Mouse (Mus musculus) heart, postnatal 10 days (tissue): ENCODE measurements around the gene Rgs10. TPM values are rescaled to one million over a fixed set of nuclear protein-coding genes. Genes with fewer than 3 reads are reported as not detected.

Source experiments
- DNase-seq, 2 experiments: peaks; one replicate each; pipeline ENCODE4 v3.0.0; 2021
- intact Hi-C: fragments of 180-260 bp; cut with DNase I; formaldehyde crosslinking; loops from one replicate; pipeline ENCODE4 v1.15.1; 2025
- total RNA-seq, 2 experiments: library from RNA; stranded (reverse); gene quantifications; 2 replicates each; pipeline ENCODE4 v1.2.3; 2021

Gene Rgs10
- 10 to 100 TPM; 10.7 to 10.9 TPM for total RNA-seq

DNA sequence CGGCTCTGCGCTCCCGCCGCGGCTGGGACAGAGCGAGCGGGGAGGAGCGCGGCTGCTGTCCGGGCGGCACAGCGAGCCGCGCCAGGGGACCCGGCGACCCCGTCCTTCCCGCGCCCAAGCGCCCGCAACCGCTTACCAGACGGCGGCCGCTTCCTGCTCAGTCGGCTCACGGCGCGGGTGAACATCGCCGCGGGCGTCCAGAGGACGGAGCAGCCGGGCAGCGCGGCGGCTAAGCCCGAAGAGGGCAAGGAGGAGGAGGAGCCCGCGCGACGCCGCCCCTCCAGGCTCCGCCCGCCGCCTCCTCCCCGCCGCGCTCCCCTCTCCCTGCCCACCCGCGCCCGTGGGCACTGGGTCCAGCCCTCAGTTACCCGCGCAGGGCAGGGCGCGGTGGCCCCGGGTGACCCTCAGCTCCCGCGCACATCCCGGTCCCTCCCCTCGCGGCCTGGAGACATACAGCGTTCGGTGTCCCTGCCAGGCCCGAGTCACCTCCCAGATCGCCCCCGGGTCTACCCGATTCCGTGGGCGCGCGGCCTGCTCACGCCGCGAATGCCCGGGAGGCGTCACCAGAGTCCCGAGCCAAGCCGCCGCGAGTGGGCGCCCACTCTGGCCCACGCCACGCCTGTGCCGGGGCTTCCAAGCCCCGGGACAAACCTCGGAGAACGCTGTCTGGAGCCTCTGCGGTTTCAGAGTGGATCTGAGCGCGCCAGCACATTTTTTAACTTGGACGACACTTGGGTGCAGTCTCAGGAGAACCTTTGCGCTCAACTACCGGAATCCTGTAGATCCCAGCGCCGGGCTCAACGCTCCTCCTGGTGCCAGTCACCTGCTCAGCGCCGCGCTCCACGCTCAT is at the start of gene Rgs10:
Gene Rgs10, minus strand, starts transcription at position 829 of the 850 bp plus-strand sequence.
- DNase-seq: peak; percentile 71 to 76
- intact Hi-C loops: no loop called here

DNA sequence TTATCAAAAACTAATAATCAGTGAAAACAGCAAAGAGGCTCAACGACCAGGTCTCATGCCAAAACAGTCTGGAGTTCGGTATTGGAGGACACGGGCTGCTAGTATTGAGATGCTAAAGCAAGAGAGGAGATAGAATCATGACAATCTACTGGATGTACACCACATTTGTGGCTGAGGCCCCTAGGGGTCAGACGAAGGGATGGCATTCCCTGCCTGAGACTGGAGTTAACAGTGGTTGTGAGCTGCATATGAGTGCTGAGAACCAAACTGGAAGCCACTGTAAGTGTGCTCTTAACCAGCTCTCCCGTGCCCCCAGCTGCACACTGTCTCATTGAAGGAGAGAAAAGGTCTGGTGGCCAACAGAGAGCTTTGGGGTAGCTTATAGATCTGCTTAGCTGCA is 43.8 kb upstream of the Rgs10 start:
- intact Hi-C loops: no loop called here
- DNase-seq: no peak

DNA sequence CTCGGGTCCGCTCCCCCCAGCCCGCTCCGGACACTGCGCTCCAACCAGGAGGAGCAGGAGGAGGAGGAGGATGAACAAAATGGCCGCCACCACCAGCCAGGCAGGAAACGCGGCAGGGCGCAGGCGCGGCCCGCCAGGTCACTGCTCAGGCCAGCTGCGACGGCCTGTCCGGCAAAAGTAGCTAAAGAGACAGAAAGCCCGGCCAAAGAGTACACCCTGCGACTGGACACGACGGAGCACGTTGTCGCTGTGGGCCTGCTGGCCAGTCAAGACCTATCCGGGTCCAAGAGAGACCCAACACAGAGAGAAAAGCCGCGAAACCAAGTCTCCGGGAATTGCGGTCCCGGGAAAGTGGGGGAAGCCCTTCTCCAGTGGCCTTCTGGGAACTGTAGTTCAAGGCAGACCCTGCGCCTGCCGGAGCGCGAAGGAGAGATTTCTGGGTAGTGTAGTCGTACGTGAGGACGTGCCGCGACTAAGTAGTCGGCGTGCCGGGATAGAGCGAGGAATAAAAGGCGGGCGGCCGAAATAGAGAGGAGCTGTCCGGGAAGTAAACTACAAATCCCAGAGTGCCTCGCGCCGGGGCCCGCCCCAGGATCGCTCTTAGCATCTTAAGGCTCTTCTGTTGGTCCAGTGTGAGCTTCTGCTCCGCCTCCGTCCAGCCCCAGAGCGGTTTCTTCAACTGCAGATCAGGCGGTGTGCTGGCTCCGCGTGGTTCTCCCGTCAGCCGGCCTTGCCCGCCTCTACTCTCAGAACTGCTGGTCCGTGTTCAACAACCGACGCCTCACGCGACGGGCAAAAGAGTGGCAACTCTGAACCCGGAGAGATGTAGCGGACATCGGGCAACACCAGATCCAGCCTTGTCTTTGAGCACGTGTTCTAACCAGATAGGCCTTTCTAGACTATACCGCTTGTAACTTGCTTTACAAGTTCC is 43.0 kb upstream of the Rgs10 start, which contains the start of gene Tial1:
Gene Tial1, minus strand, starts transcription at position 433 of the 931 bp plus-strand sequence.
- intact Hi-C loops: no loop called here
- peak; percentile 98 to 99 for DNase-seq

DNA sequence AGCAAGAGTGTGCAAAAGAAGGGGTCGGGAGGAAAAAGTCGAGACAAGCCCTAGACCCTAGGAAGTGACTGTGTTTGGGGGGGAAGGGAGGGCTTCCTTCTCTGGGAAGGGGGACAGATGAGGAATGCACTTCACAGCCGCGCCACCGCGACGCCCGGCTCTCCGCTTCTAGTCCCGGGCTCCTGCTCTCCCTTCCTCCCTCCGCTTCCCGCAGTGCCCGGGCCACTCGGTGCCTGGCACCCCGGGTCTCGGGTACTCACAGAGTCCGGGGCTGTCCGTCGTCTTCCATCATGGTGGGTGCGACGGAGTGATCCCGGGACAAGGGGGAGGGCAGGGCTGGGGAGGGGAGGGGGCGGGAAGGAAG is 42.3 kb upstream of the Rgs10 start:
- no peak for DNase-seq
- intact Hi-C loops: no loop called here

DNA sequence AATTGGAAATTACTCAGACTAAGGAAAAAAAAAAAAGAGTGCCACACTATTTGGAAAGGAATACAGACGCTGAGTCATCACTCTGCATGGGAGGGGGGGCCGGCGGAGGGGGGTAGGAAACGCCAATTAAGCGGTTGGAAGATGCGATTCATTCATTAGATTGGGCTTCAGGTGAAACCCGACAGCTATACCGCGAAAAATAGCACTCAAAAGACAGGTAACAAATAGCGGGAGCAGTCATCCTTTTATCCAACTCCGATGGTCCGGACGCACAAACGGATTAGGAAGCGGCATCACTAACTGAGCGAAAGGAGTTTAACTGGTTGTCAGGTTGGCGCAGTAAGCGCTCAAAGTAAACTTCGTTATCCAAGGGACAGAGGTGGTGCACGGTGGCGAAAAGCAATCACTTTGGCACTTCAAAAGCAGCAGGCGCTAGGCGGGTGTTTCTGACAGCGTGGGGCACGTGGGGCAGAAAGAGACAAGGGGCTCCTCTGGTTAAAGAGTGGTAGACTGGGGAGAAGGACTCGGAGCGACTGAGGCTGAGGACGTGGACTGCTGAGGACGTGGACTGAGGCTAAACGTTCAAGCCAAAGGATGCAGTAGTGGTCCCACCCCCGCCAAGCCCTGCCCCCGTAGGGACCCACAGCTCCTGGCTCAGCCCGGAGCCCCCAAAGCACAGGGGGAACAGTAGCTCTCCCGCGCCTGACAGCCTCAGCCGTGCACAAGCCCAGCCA is 41.7 kb upstream of the Rgs10 start:
- peak in 1 of 2 experiments; percentile 57 for DNase-seq
- intact Hi-C loops: no loop called here

DNA sequence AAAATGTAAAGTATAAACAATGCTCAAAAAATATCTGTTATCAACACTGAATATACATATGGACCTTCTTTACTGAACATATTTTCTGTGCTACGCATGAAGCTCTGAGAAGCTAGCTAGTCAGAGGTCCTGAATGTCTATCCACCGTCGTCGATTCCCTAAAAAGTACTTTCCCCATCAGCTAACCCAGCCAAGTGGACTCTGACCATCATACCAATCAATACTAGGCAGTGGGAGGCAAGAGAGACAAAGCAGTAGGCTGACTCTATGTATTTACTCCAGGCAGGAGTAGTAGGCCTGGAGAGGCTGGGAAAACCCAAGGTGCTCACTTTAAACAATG is 41.2 kb upstream of the Rgs10 start:
- DNase-seq: no peak
- intact Hi-C loops: loop anchor here (5.0 kb wide), 2 partner anchors 87 to 222 kb away; partner anchors contain the start of genes 9130023H24Rik and Armc5

DNA sequence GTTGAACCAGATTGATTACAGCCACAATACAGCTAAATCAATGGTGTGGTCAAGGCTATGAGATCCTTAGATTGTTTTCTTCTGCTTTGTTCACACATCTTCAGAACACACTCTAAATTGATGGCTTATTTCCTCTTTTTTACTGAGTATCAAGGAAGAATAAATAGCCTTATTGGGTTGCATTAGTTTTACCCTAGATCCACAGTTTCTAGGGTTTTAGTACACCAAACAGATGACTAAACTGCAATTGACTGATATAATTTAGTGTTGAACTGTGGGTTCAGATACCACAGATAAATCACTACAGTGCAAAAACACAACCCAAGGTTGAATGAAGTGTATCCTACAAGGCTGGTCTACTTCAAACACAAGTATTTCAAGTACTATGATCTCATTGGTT is 39.5 kb upstream of the Rgs10 start:
- intact Hi-C loops: loop anchor here (5.0 kb wide), 2 partner anchors 86 to 221 kb away; partner anchors contain the start of genes 9130023H24Rik and Armc5
- DNase-seq: no peak

DNA sequence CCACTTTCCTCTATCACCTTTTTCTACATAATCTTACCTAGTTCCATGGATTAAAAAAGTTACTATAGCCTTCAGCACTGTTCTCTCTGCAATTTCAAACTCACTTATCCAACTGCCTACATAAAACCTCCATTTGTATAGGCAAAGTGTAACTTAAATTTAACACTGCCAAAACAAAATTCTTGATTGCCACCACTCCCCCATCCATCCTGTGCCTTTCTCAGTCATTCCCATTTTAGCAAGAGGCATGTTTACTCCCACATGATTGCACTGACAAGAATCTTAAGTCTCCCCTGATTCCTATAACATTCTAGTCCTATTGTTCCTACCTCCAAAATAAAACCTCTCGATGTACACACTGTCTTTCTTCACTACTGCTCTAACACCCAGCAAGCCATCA is 34.2 kb upstream of the Rgs10 start:
- intact Hi-C loops: no loop called here
- no peak for DNase-seq

DNA sequence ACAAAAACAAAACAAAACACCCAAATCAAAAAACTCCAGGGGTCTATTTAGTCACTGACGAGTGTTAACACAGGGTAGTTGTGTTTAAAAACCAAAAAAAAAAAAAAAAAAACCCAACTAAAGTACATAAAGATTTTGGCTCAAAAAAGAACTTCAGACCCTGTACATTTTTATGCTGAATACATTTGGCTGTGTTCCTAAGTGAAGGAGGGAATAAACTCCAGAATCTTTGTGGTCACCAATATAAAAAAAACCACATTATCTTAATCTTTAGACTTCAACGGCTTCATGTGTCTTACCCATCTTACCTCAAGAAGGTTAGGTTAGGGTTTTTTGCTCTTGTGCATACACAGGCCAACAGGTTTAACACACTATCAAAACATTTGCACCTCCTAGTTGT is 22.0 kb upstream of the Rgs10 start:
- no peak for DNase-seq
- intact Hi-C loops: no loop called here

DNA sequence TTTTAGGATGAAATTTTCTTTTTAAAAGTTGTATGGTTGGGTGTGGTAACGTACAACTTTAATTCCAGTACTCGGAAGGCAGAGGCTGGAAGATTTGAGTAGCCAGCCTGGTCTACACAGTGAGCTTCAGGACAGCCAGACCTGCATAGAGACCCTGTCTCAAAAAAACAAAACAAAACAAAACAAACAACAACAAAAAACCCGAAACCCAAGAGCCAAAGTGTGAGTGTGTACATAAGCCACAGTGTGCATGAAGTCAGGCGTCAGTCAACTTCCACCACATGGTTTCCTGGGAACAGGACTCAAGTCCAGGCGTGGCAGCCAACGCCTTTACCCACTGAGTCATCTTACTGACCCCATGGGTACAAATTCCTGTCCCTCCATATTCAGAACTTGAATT is 20.7 kb upstream of the Rgs10 start:
- intact Hi-C loops: no loop called here
- no peak for DNase-seq

DNA sequence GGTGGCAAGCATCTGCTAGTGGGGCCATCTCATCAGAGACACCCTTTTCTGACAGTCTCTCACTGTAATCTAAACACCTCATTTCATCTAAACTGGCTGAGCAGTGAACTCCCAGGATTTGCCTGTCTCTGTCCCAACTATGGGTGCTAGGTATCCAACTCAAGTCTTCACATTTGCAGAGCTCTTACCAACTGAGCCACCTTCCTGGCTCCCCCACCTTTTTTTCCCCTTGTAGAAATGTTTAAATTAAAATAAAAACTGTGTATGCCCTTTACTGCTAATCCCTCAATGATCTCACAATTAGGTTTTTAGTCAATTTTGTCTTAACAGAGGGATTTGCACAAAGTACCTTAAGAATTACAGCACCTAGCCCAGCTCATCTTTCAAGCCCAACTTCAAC is 19.6 kb upstream of the Rgs10 start:
- no peak for DNase-seq
- intact Hi-C loops: no loop called here

DNA sequence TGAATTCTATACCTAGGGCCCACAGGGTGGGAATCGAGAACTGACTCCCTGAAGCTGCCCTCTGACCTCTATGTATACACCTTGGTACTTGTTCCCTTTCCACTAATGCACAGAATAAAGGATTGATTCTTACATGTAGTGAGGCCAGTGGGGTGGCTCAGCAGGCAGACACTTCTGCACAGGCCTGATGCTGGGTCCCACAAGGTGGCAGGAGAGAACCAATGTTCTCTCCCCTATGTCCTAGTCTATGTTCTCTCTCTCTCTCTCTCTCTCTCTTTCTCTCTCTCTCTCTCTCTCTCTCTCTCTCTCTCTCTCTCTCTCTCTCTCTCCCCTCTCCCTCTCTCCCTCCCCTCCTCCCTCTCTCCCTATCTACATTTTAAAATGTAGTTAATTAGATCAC is 14.7 kb upstream of the Rgs10 start:
- intact Hi-C loops: no loop called here
- DNase-seq: peak in 1 of 2 experiments; percentile 20

DNA sequence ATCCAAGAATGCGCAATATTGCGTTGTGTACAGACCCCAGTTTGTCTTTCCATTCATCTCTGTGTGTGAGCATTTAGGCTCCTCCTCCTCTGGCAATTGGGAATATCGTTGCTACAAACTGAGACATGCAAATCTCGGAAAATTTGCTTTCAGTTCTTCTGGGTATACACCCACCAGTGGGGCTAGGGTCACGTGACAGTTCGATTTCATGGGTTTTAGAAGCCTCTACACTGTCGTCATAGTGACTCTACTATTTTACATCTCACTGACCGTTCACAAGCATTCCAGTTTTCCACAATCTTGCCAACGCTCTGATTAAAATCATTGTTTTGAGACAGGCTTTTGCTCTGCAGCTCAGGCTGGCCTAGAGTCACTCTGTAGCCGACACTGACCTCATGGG is 14.0 kb upstream of the Rgs10 start:
- no peak for DNase-seq
- intact Hi-C loops: no loop called here

DNA sequence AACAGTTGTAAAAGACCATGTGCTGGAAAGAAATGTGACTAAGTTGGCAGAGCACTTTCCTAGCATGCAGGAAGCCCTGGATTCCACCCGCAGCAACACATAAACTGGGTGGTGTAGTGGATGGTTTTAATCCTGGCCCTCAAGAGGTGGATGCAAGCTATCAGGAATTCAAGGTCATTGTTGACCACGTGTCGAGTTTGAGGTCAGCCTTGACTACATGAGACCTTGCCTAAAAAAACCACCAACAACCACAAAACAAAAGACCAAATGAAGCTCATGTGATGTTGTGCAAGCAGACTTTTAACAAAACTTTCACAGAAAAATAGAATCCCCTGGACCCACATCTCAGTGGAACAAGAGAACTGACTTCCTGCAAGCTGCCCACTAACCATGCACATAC is 3.9 kb upstream of the Rgs10 start:
- intact Hi-C loops: no loop called here
- no peak for DNase-seq

DNA sequence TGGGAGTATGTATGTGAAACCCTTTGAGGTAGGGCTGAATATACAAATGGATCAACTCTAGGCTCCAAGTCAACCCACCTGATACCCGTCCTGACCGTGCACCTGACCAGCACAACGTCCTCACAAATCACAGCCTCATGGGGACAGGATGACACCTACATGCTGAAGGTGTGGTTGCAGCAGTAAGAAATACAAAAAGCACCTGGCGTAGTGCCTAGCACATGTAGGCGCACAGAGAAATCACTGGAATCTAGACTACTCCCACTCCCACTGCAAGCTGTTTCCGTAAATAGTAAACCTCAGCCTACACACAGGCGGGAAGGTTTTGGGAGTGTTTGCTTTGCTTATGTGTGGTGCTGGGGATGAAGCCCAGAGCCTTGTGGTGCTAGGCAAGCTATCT is 3.1 kb upstream of the Rgs10 start:
- intact Hi-C loops: no loop called here
- DNase-seq: no peak

DNA sequence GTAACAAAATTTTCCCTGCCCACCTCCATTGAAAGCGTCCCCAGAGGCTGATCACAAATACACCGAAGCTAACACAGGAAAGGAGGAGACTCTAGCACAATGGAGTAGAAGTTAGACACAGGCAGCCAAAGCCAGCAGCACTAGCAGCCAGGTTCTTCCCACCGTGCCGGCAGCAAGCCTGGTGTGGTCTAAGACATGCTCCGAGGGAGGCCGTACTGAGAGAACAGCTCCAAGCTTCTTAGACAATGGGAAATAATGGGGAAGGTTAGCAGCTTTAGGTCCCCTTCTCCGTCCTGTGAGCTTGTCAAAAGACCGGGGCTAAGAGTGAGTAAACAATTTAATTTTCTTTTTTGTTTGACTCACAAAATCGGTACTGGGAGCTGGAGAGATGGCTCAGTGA is 1.1 kb upstream of the Rgs10 start:
- intact Hi-C loops: no loop called here
- no peak for DNase-seq

DNA sequence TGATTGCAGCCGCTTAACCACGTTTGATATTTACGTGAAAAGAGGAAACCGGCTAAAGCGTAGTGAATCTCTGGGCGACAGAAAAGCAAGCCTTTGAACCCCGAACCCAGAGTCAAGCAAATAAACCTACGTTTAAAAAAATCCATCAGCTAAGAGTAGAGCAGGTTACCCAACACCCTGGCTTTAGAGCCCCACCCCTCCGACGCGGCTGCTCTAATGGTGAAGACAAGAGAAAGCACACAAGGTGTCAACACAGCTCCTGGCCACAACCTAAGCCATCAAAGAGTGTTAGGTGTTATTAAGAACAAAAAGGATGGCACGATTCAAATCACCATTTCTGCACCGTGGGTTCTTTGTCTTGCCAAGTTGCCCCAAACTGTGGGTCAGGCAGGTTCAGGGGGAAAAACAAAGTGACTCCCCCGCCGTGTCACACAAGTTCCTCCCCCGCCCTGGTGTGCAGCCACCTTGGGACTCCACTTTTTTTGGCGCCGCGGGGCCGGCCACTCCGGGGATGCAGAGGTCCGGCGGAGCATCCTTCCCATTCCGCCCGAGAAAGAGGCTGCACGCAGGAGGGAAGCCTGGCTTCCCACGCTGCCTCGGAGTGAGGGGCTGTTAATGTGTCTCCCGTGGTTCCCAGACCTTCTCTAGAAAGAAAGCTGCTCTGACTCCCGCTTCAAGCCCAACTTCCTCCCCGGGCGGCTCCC is 1.2 kb downstream of the Rgs10 start:
- DNase-seq: no peak
- intact Hi-C loops: no loop called here

DNA sequence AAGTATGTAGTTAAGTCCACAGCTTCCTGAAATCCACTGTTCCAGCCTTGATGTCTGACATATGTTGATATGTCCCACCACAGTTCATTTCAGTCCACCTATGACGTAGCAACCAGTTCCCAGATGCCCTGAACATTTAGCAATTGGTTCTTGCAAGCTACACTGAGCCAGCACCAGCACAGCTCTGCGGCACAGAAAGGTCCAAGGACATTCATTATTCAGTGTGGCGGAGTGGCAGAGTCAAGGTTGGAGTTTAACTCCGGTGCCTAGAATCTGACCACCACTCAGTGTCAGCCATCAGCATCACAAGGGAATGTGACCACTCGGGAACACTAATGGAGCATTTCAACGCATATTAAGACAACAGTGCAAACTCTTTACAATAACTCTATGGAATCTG is 1.9 kb downstream of the Rgs10 start:
- intact Hi-C loops: no loop called here
- no peak for DNase-seq

DNA sequence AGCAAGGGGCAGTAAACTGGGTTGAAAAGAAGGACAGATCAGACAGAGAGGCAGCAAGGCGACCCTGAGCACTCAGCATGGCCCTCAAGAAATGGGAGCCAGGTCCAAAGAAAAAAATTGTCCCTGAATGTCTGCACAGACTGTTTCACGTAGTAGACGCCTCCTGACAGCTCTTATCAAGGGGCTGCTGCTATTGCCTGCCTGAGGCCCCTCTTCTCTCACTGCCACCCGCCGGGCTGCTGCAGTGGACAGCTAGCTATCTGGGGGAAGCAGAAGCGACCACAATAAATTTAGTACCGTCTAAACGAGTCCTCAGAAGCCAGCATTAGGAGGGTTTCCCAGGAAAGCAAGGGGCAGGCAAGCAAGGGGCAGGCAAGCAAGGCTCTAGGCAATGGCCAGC is 4.1 kb downstream of the Rgs10 start:
- DNase-seq: no peak
- intact Hi-C loops: no loop called here

DNA sequence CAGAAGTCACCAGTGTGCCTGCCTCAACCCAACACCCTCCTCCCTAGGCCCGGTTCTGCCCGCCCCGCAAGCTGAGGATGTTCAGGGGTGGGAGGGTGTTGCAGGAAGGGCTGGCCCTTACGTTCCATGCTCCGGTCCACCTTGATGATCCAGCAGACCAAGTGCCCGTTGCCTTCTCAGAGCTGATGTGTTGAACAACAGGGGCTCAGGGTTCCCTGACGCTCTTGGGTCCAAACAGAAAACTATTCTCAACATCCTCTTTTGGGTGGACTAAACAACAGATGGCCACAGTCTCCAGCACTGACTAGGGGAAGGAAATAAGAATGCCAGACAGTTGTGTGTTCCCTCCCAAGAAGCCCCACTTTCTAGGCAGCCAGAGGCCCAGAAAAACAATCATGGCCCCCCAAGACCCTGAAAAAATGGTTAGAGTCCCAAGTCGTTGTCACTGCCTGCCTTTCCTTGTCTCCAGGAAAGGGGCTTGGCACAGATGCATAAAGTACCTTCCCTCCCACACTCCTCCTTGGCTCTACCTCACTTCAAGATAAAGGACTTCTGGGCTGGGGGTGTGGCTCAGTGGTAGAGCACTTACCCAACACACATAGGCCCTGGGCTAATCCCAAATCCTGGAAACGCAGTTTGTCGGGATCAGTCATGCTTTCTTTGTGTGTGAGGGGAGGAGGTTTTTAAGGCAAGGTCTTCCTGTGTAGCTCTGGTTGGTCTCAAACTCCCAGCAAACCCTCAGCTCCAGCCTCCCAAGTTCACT is 6.3 kb downstream of the Rgs10 start:
- intact Hi-C loops: no loop called here
- no peak for DNase-seq
